Mouse (Mus musculus) stomach, postnatal 0 days (tissue): Measurements from ENCODE around the gene H3f3a.

Experiments
- CTCF ChIP-seq: IDR thresholded peaks from 2 replicates; pipeline ENCODE4 v1.5.1; 2016; ENCODE audit warnings: antibody characterized with exemption, low read depth, mild to moderate bottlenecking, moderate library complexity
- EP300 ChIP-seq: optimal IDR thresholded peaks from 2 replicates; pipeline ENCODE3; 2016; ENCODE audit warnings: antibody characterized with exemption

GRCm38 (mm10) chr1:180822276-180822675, 8.5 kb upstream of the H3f3a start:
- TF ChIP-seq CTCF, result no peak
- no peak for TF ChIP-seq EP300
